Mouse (Mus musculus) frontal cortex, postnatal 10 days (tissue): ENCODE measurements around the gene Serpinf2.

Experiments used
- DNase-seq, 2 experiments: peaks; one replicate each; pipeline ENCODE4 v3.0.0; 2022; ENCODE audit warnings: low spot score in 2 of 2, mixed read lengths in 1 of 2

Gene Serpinf2

DNA sequence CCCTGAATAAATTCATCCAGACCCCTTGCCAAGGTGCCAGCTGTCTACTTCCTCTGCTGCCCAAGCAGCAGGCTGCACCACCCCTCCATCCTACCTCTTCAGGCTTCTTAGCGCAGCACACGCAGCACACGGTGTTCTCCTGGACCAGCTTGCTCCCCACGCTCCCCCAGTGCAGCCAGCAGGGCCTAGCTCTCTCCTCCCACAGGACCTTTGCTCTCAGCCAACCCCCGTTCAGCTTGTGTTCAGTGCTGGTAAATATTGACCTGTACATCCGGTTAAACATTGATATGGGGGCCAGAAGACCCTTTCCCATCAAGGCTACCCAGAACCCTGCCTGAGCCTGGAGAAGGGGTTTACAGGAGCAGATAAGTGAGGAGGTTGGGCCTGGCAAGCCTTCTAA, at the start of gene Serpinf2:
Serpinf2 (minus strand) TSS at position 229 of the 400 bp plus-strand sequence.
- DNase-seq = no peak

DNA sequence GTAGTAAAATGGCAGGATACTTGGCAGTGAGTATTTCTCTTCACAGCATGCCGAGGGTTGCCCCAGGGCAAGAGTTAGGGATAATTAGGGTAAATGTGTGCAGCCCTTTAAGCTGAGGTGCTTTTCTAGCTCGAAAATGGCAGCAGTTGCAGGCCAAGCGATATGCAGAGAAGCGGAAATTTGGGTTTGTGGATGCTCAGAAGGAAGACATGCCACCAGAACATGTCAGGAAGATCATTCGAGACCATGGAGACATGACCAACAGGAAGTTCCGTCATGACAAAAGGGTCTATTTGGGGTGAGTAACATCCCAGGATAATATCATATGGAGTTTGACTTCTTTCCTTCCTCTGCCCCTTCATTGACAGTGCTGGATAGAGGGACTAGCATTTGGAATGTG, 48.1 kb upstream of the Serpinf2 start:
- no peak for DNase-seq

GRCm38 (mm10) chr11:75486601-75487285, 47.4 kb upstream of the Serpinf2 start, which contains the start of gene Prpf8:
Gene Prpf8, plus strand, starts transcription at chr11:75486816.
- peak; percentile 96 to 98 for DNase-seq

DNA sequence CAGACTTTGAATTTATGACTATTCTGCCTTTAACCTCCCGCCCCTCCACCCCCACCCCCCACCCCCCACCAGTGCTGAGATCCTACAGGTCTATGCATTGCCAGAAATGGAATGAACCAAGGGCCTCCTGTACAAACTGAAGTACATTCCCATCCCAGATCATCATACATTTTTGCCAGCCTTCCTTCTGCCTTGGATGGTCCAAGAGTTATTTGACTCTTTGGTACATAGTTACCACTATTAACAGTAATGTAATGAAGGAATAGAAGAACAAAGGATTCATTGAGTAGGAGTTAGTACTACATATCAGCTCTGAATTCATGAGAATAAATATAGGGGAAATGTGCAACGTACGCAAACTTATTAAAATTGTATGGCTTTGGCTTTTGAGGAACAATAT, 46.8 kb upstream of the Serpinf2 start:
- DNase-seq = no peak

GRCm38 (mm10) chr11:75473376-75473775, 34.0 kb upstream of the Serpinf2 start:
- DNase-seq = no peak

DNA sequence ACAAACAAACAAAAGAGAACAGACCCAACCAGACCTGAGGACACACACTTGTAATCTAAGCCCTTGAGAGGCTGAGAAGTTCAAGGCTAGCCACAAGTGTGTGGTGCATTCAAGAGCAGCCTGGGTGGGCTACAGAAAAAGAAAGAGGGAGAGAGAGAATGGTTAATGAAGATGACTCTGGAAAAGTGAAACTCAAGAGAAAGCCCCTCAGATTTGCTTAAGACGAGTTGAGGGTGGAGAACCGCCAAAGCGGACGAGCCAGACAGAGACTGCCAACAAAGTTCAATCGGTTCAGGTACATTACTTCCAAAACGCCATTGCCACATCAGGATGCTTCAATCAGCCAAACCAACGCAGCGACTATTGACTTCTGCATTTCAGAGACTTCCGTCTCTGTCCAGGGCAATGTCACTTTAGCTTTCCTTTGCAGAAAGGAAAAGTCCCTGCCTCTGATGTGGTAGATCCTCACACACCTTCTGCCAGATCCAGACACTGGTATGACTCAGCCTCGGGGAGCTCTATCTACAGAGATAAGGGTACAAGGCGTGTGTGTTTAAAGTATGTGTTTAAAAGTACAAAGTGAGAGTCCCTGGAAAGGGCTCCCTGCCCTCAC, 33.2 kb upstream of the Serpinf2 start:
- no peak for DNase-seq

DNA sequence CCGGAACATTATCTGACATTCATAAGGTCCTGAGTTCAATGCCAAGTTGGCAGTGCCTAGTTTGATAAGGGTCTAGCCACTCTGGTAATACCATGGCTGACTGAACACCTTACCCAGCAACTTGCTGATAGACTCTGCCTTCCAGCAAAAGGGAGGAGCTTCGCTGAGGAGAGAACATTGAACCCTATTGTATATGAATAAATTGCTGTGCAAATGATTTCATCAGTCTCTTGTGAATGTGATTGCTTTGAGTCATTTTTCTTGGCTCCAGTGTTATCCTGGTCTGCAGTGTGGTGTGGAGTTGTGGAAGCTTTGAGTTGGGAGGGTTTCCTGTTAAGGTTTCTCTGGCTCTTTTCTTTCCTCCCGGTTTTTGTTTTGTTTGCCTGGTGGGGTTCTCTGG, 31.3 kb upstream of the Serpinf2 start:
- DNase-seq = no peak

- DNase-seq = no peak
Measured at GRCm38 (mm10) chr11:75469261-75469660, 29.9 kb upstream of the Serpinf2 start.

- DNase-seq = no peak
Measured at GRCm38 (mm10) chr11:75468410-75468809, 29.0 kb upstream of the Serpinf2 start.

DNA sequence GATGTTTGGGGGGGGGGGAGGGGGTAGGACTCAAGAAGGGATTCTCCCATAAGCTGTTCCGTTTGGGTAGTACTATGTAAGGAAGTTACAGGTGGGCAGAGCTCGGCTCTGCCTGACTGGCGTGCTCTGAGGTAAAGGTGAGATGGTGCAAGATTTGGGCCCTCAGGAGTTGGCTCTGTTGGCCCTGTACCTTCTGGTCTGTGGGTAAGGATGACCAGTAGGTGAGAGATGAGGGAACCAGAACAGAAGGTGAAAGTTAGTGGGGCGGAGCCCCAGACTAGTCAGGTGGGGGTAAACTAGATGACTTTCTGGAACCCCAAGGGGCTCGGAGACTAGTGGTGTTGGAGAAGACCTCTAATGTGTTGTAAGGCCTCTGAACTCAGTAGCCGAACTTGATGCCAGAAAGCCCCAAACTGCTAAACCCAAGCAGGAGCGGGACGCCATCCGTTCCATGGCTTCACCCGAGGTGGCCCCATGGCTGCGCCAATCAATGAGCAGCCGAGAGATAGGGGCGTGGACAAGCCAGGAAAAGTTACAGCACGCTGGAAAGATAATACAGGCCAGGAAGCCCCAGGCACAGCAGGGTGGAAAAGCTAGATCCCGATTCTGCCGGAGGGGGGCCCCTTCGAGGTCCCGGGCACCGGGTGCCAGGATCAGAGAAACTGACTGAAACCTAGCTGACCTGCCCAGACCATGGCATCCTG, 28.3 kb upstream of the Serpinf2 start:
- no peak for DNase-seq

GRCm38 (mm10) chr11:75466731-75467505, 27.5 kb upstream of the Serpinf2 start:
- DNase-seq = no peak

DNA sequence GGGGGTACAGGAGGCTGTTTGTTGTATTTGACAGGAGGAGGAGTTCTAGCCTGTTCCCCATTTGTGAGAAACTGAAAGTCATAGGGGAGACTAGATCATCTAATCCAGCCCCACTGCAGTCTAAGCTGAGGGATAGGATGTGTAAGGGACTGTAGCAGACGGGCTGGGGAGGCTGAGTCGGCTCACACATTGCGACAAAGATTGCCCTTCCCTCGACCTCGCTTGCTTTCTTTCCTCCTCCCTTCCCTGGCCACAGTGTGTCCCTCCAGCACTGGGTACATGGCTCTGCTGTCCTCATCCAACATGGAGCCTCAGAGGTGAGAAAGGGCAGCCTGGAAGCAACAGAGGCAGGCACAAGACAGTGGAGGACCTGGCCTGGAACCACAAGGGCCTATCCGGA, 25.7 kb upstream of the Serpinf2 start:
- DNase-seq = no peak

DNA sequence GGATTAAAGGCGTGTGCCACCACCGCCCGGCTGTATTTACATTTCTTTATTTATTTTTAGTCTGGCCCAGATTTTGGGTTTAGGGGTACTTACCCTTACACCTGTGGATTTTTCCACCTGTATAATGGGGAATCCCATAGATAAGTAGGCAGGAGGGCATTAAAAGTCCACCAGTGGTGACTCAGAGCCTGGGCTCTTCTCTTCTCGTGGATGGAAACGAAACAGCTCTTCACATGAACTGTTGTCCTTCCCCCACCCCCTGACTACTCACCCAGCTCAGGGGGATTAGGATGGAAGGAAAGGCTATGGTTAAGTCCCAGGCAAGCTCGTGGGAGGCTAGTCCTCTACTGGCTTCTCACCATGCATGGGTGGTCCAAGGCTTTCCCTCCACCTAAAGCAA, 25.0 kb upstream of the Serpinf2 start:
- no peak for DNase-seq

DNA sequence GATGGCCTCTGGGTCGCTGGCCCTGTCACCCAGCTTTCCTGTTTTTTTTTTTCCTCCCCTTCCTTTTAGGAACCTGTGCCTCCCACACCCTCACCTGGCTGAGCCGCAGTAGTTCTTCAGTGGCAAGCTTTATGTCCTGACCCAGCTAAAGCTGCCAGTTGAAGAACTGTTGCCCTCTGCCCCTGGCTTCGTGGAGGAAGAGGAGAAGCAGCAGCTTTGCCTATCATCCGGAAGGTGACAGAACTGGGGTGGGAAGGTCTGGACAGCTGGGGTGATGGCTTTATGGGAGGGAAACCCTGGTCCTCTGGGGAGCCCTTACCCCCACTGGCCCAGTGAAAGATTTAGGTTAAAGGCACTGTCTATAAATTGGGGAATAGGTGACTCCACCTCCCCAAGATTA, 24.2 kb upstream of the Serpinf2 start:
- DNase-seq = no peak

DNA sequence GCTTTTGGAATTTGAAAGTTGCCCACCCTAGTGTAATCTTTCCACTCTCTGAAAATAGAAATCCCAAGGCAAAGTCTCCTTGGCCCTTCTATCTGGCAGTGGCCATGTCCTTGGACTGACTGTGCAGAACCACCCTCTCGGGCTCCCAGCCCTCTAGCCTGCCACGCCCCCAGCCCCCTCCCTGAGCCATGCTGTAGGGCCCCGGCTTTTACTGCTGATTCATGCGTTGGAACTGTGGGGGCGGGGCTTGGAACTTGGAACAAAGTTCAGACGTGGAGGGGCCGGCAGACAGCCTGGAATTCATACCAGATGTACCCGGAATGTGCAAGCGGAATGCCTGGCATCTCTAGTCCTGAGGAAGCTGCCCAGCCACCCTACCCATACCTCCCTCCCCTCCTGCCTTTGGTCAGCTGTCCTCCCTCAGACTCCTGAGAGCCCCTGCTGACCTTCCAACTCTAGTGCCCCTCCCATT, 23.5 kb upstream of the Serpinf2 start:
- peak; percentile 63 to 64 for DNase-seq

- peak; percentile 53 to 63 for DNase-seq
Measured at GRCm38 (mm10) chr11:75462253-75462783, 22.9 kb upstream of the Serpinf2 start.

DNA sequence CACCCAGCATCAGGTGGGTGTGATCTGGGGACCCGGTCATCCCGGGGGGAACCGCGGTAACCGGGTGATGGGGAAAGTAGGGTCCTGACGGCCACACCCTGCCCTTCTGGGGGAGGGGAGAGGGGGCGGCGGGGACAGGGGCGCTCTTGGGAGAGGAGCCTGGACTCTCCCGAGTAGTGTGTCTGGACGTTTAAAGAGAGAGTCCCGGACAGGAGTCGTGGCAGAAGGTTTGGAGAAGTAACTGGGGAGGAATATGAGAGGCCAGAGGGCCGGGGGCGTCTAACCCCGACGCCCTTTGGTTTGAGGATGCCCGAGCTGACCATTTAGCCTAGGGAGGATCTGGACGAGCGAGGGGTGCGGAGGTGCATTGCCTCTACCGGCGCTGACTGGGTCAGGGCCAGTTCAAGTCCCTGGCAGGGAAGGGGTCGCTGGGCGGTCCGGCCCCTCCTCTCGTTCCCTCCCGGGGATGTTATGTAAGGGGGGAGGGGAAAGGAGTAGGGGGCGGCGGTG, 22.4 kb upstream of the Serpinf2 start:
- DNase-seq = no peak

DNA sequence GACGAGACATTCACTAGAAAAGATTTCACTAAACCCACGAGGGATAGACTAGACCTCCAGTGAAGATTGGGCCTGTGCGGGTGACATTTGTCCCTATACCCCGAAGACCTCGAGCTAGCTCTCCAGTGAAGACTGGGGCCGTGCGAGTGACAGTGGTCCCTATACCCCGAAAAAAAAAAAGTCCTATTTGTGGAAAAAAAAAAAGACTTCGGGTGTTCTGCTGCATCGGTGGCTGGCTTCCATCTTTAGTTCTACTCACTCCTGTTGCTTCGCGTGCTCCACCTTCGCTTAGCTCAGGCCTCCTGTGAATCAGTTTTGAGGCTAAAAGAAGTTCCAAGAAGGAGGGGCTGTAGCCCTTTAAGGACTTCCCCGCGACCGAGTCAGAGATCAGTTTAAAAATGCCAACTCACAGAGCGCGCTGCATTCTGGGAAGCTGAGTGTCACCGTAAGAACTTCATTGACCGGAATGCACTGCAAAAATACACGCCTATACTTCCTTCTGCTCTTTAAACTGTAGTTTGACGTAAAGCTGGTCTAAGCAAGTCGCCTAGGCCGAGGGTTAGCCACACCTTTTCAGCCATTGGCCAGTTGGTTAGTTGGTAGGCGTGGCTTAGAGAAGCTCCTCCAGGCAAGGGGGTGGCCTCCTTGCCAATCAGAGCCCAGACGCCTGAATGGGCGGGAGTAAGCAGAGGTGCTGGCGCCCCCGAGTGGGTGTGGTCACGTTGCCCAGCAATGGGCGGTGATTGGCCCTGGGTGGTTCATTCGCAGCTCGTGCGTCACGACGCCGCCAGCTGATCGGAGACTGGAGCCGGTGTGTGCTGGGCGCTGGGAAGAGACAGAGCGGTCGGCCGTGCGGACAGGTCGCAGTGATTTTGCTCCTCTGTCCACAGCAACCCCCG, 21.7 kb upstream of the Serpinf2 start, which contains the start of gene Tlcd2:
Tlcd2 (plus strand) TSS at position 872 of the 899 bp plus-strand sequence.
- DNase-seq = peak; percentile 100

DNA sequence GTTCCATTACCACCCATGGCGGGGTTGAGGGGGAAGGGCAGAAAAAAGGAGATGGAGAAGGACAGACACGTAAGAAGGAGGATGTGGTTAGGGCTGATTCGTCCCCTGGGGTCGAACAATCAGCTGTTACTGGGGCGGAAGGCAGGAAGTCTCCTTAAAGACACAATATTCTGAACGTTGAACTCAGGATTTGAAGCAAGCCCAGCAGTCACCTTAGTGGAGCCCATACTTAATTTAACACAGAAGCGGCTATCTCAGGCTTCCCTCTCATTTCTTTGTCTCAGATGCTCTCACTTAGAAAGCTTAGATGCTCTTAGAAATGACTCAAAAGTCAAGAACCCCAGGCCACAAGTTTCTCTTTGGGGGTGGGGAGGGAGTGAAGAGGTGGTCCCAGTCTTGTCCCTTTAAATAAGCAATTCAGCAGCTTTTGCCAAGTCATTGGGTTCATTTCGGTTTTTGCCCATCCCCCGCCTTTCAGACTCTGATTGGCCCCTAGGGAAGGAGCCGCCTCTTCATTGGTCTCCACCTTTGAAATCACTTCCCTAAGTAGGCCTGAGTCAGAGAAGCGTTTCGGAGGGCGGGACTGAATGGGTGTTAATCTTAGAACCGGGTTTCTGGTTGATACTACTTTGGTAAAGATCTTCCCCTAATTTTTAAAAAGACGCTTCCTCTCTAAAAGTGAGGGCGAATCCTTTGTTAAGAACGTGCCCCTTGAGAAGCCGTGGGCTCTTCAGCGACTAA, 20.9 kb upstream of the Serpinf2 start:
- peak; percentile 88 to 91 for DNase-seq

DNA sequence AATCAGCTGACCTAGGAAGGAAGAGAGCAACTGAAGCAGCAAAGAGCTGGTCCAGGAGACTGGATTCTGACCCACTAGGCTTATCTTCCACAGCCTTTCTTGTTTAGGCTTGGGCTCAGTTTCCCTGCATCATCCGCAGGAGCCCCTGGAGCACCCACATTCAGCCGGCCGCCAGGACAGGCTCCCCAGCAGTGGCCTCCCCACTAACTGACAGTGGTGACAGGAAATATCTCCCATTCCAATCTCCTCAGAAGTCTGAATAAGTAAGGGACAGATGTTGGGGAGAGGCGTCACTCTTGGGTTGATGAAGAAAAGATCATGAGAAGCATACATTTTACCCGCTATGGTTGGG, 20.3 kb upstream of the Serpinf2 start:
- DNase-seq = no peak
